ENCODE assay signal across 23 mouse cellular contexts in genomic region chr1:12623158-12623557, GRCm38 (mm10).
DNase-seq lines count a peak whose midpoint lies in the region; TF ChIP-seq lines count a peak whose summit lies in the region.
"Had no signal": no experiment of that assay in that cellular context is flagged by ENCODE, and none has a peak within 500 bp of the region (broad histone marks: within the 10 kb centered on the region; RNA-seq: fewer than 3 reads in every experiment).

No protein-coding gene starts in this region.

- H3K27ac ChIP-seq in CH12.LX (ENCODE audit: insufficient read depth, low read depth), result no peak overlapping the region
- H3K27ac ChIP-seq in cortical plate, adult 2 months (ENCODE audit: insufficient read depth, low read length), result peak overlapping the region; percentile 19; the same call in 1 of the 2 replicates
- H3K27ac ChIP-seq: forebrain, embryonic 10.5 days; heart, embryonic 13.5 days; hindbrain, embryonic 15.5 days; limb, embryonic 12.5 days; macrophage had no signal

- TF ChIP-seq POLR2A in CH12.LX (IDR thresholded peaks at IDR 0.05; ENCODE audit: low read depth, low read length), result no peak
- TF ChIP-seq POLR2A in cortical plate, adult 2 months (IDR thresholded peaks at IDR 0.05; ENCODE audit: extremely low read depth, insufficient read depth, low read length), result no peak

- no peaks in the 10 kb centered on the region for H3K27me3 ChIP-seq in CH12.LX (replicated peaks)
- H3K27me3 ChIP-seq: heart, embryonic 13.5 days; hindbrain, embryonic 15.5 days; limb, embryonic 12.5 days had no signal

- dilution Hi-C loops in CH12.LX (cut with MboI; ENCODE audit: extremely low pct_ligation_motif_present, extremely low pct_unique_long_range_greater_than_20kb, low sequenced_read_pairs), result no loop called here

- no peak overlapping the region for H3K4me2 ChIP-seq in CH12.LX (ENCODE audit: insufficient read depth, low read depth, poor library complexity, severe bottlenecking)
- H3K4me2 ChIP-seq: heart, embryonic 13.5 days; hindbrain, embryonic 15.5 days; limb, embryonic 12.5 days; liver, embryonic 11.5 days had no signal

- H3K79me2 ChIP-seq in CH12.LX (replicated peaks; ENCODE audit: control insufficient read depth, extremely low read depth, insufficient read depth, poor library complexity, severe bottlenecking), result no peaks in the 10 kb centered on the region

- peak; percentile 59; the same call in 1 of the 2 replicates for TF ChIP-seq EP300 in CH12.LX (IDR thresholded peaks at IDR 0.05; ENCODE audit: low read length)

- no peak for TF ChIP-seq RAD21 in CH12.LX (IDR thresholded peaks at IDR 0.05; ENCODE audit: low read depth, low read length)

- DNase-seq in left cerebral cortex, adult 18-20 months (ENCODE audit: low spot score in 2 of 2), result peak; percentile 13 to 14
- no peak for DNase-seq in left cerebral cortex, adult 11 months (ENCODE audit: low spot score)
- DNase-seq in CH12.LX (ENCODE audit: extremely low read depth), result peak; percentile 38
- DNase-seq in yolk sac, embryonic 10.5 days (ENCODE audit: low spot score), result peak; percentile 3
- no peak for DNase-seq in T-cell, adult 2 months (ENCODE audit: low spot score)
- no peak for DNase-seq in layer of hippocampus, postnatal 25 days (ENCODE audit: extremely low spot score in 1 of 2, low spot score in 1 of 2)
- DNase-seq: adrenal gland, postnatal 10 days; cerebellum, adult 2 months; cerebellum, postnatal 25 days; embryo, embryonic 11 days; forebrain, postnatal 0 days; heart, postnatal 4 days; kidney, adult 9 months; kidney, postnatal 14 days; liver, postnatal 0 days; spleen, adult 18-20 months had no signal

- no peaks in the 10 kb centered on the region for H3K9me3 ChIP-seq in CH12.LX (replicated peaks; ENCODE audit: low read length)
- H3K9me3 ChIP-seq: forebrain, embryonic 10.5 days; heart, embryonic 13.5 days; hindbrain, embryonic 15.5 days; limb, embryonic 12.5 days had no signal

- in situ Hi-C loops in CH12.LX (cut with MboI; ENCODE audit: low pct_ligation_motif_present, low pct_unique_long_range_greater_than_20kb, low sequenced_read_pairs), result no loop called here

- H3K4me1 ChIP-seq in CH12.LX (ENCODE audit: control insufficient read depth in 1 of 2, insufficient read depth in 2 of 2), result no peaks in the 10 kb centered on the region; a peak in 1 of 4 replicates
- H3K4me1 ChIP-seq in cortical plate, adult 2 months (ENCODE audit: control insufficient read depth, insufficient read depth, low read length), result no peaks in the 10 kb centered on the region
- H3K4me1 ChIP-seq: forebrain, embryonic 10.5 days; hindbrain, embryonic 15.5 days; limb, embryonic 12.5 days had no signal

- no peak for TF ChIP-seq CTCF in CH12.LX (conservative IDR thresholded peaks at IDR 0.05 in 1 of 2, IDR thresholded peaks at IDR 0.05 in 1 of 2; ENCODE audit: low read depth in 2 of 2, low read length in 2 of 2)
- TF ChIP-seq CTCF in cortical plate, adult 2 months (IDR thresholded peaks at IDR 0.05; ENCODE audit: extremely low read depth, insufficient read depth, low read length), result no peak

- H3K36me3 ChIP-seq in CH12.LX (replicated peaks in 1 of 2; ENCODE audit: control insufficient read depth in 1 of 2, insufficient read depth in 1 of 2, low read length in 1 of 2), result no peaks in the 10 kb centered on the region
- H3K36me3 ChIP-seq: forebrain, embryonic 10.5 days; heart, embryonic 13.5 days; hindbrain, embryonic 15.5 days; limb, embryonic 12.5 days had no signal

- H3K9ac ChIP-seq in CH12.LX (ENCODE audit: insufficient read depth, low read depth), result no peak overlapping the region
- H3K9ac ChIP-seq: forebrain, postnatal 0 days; heart, embryonic 13.5 days; hindbrain, embryonic 15.5 days; limb, embryonic 12.5 days; liver, postnatal 0 days had no signal

- H3K4me3 ChIP-seq in CH12.LX (replicated peaks in 1 of 3; ENCODE audit: low read depth in 2 of 3, low read length in 2 of 3, poor library complexity in 1 of 3), result no peak overlapping the region
- no peak overlapping the region for H3K4me3 ChIP-seq in cortical plate, adult 2 months (ENCODE audit: insufficient read depth, low read length)
- H3K4me3 ChIP-seq: forebrain, embryonic 10.5 days; heart, embryonic 13.5 days; hindbrain, embryonic 15.5 days; limb, embryonic 12.5 days had no signal

TF ChIP-seq in CH12.LX, 34 proteins besides CTCF, POLR2A, EP300 and RAD21:
- TF ChIP-seq ZMIZ1 (IDR thresholded peaks at IDR 0.05; ENCODE audit: low read depth, low read length) (no peak), IRF4 (IDR thresholded peaks at IDR 0.05; ENCODE audit: low read depth, low read length) (peak; percentile 46; the same call in 1 of the 2 replicates), BHLHE40 (IDR thresholded peaks at IDR 0.05; ENCODE audit: low read depth, low read length) (peak; percentile 60), MAFK (IDR thresholded peaks at IDR 0.05; ENCODE audit: insufficient replicate concordance, low read length) (0 out of 2 replicates have a peak, but pooled peaks have one; percentile 47), POLR2AphosphoS2 (IDR thresholded peaks at IDR 0.05; ENCODE audit: low read depth, low read length) (no peak), ETS1 (conservative IDR thresholded peaks at IDR 0.05; ENCODE audit: low read depth, low read length) (peak; percentile 33; the same call in 1 of the 2 replicates), NELFE (IDR thresholded peaks at IDR 0.05; ENCODE audit: low read depth, low read length) (no peak)

Comparison
In these comparisons a context has a peak if more than half of its experiments do, and no peak if none do; other contexts are left out.
1. DNase-seq: peak in left cerebral cortex, adult 18-20 months (2 of 2), CH12.LX (single experiment) and yolk sac, embryonic 10.5 days (single experiment); none in left cerebral cortex, adult 11 months (single experiment), T-cell, adult 2 months (single experiment) and layer of hippocampus, postnatal 25 days (0 of 2).